Mouse (Mus musculus) cortical plate, adult 2 months (tissue): ENCODE data around the gene Dixdc1. TPM values are rescaled to one million over a fixed set of nuclear protein-coding genes. Genes with fewer than 3 reads are reported as not detected.
A peak's percentile ranks its signal among the peaks of the same experiment; 100 is the strongest.
"Not testable (repeated sequence)": the region's sequence is repeated elsewhere in the genome, so short reads cannot be mapped to it uniquely, and the experiment has no call there.

ENCODE experiments used
- H3K27ac ChIP-seq: fragments of 200-500 bp; 2 replicates; pipeline ENCODE4 v1.5.1; 2012; ENCODE audit warnings: low read length, control low read depth, inconsistent platforms; ENCODE audit not compliant: insufficient read depth
- H3K4me1 ChIP-seq: fragments of 200-500 bp; 2 replicates; pipeline ENCODE4 v1.6.1; 2011; ENCODE audit warnings: low read length; ENCODE audit not compliant: control insufficient read depth, insufficient read depth
- H3K4me3 ChIP-seq: fragments of 200-500 bp; 2 replicates; pipeline ENCODE4 v1.5.1; 2011; ENCODE audit warnings: mild to moderate bottlenecking, low read length, control low read depth; ENCODE audit not compliant: insufficient read depth
- CTCF ChIP-seq: fragments of 200-500 bp; IDR thresholded peaks from 2 replicates; pipeline ENCODE4 v1.5.1; 2011; ENCODE audit warnings: mild to moderate bottlenecking, control low read depth, low read length; ENCODE audit not compliant: insufficient read depth; ENCODE audit errors: extremely low read depth
- POLR2A ChIP-seq: fragments of 200-500 bp; IDR thresholded peaks from 2 replicates; pipeline ENCODE4 v1.6.1; 2011; ENCODE audit warnings: mild to moderate bottlenecking, low read length, control low read depth; ENCODE audit not compliant: insufficient read depth; ENCODE audit errors: extremely low read depth
- polyA plus RNA-seq: library from polyadenylated mRNA; depleted of rRNA; stranded (reverse); fragments of >200 nt; gene quantifications from 2 replicates; pipeline ENCODE4 v1.2.3, GENCODE M21; 2012; rRNA removed

Gene Dixdc1
- polyA plus RNA-seq, 1 experiment: 47.0 TPM

- TF ChIP-seq CTCF (no peak), POLR2A (no peak)
- Histone ChIP-seq H3K4me3 (no peak overlapping the region), H3K4me1 (no peaks in the 10 kb centered on the region), H3K27ac (no peak overlapping the region)
Observed at GRCm38 (mm10) chr9:50632016-50632688, 107.2 kb downstream of the Dixdc1 start.

DNA sequence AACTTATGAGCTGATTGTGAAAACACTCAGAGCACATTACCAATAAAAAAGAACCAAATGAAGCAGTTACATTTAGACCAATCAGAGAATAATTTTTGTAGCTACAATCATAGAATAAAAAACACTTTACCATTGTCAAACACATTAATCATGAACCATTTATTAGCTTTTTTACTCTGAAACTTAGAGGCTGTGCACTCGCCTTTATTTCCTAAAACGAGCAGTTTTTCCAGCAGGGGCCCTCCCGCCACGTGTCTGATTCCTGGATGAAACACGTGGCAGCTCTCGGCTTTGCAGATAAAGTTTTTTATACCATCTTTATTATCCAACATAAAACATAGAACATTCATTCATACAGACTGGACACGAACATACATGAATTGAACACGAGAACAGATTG is 108.4 kb downstream of the Dixdc1 start:
- H3K4me3 ChIP-seq, H3K4me1 ChIP-seq, H3K27ac ChIP-seq: not testable (repeated sequence)

DNA sequence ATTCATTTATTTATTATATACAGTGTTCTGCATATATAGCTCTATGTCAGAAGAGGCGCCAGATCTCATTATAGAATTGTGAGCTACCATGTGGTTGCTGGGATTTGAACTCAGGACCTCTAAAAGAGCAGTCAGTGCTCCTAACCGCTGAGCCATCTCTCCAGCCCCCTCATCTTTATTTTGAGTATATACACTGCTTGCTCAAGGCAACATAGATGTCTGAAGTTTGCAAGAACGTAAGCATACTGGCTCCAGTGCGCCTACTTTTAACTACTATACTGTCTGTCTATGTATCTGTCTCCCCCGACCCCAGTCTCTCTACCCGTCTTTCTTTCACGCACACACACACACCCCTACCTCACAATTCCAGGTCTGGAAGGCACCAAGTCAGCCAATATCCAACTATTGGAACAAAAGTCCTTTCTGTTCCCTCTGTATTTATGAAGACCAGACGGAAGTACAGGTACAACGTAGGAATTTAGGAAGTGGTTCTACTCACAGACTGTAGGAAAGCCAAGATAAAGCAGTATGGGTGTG is 121.5 kb downstream of the Dixdc1 start:
- no peak overlapping the region for H3K27ac ChIP-seq
- peak overlapping the region; percentile 100 for H3K4me3 ChIP-seq
- H3K4me1 ChIP-seq: no peaks in the 10 kb centered on the region
- TF ChIP-seq CTCF: no peak
- no peak for TF ChIP-seq POLR2A

GRCm38 (mm10) chr9:50616766-50617603 is 122.3 kb downstream of the Dixdc1 start, which contains the start of the genes Pih1d2 and Nkapd1:
Gene Pih1d2 (plus strand): TSS chr9:50617321.
Gene Nkapd1 (minus strand): TSS chr9:50617464.
- H3K4me3 ChIP-seq: peak within 1 kb of the TSS; percentile 100
- TF ChIP-seq CTCF: no peak
- TF ChIP-seq POLR2A: peak; percentile 63; the same call in 1 of the 2 replicates
- H3K4me1 ChIP-seq: no peaks in the 10 kb centered on the region
- H3K27ac ChIP-seq: peak within 1 kb of the TSS; percentile 84

DNA sequence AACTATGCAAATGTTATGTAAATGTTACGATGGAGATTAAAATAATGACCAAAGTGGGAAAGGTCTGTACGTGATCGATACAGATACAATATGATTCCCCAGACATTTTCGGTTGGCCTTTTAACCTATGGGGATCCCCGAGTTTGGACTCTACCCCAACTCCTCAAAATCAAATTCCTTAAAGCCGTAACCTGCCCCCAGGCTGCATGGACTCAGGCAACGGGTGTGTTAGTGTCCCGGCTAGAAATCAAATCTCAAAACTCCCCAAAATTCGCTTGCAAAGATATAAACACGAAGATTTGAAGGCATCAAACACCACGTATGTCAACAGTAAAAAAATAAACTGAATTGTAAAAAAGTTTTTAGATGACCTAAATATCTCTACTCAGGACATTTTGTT is 123.2 kb downstream of the Dixdc1 start:
- Histone ChIP-seq H3K4me3 (peak overlapping the region; percentile 100), H3K27ac (peak overlapping the region; percentile 84; the same call in 1 of the 2 replicates), H3K4me1 (no peaks in the 10 kb centered on the region; the same call in 1 of the 2 replicates)
- TF ChIP-seq CTCF (no peak), POLR2A (no peak)

Other genes with a start within 250 kb of the Dixdc1 start
- 0.09 and 0.13 TPM in 2 replicates for gene Plet1, start 245.0 kb downstream of the Dixdc1 start, polyA plus RNA-seq
- 59.7 and 62.6 TPM in 2 replicates for gene Pts, start 210.8 kb downstream of the Dixdc1 start, polyA plus RNA-seq
- gene Il18, start 184.7 kb downstream of the Dixdc1 start, polyA plus RNA-seq: 67.8 and 69.3 TPM in 2 replicates
- gene Bco2, start 184.3 kb downstream of the Dixdc1 start, polyA plus RNA-seq: 4.3 TPM in 2 replicates
- not detected in 2 replicates for gene Tex12, start 178.2 kb downstream of the Dixdc1 start, polyA plus RNA-seq
- 139 and 145 TPM in 2 replicates for gene Sdhd, start 135.7 kb downstream of the Dixdc1 start, polyA plus RNA-seq
- 465 and 504 TPM in 2 replicates for gene Timm8b, start 135.6 kb downstream of the Dixdc1 start, polyA plus RNA-seq
- 4.4 and 4.9 TPM in 2 replicates for gene Pih1d2, start 122.2 kb downstream of the Dixdc1 start, polyA plus RNA-seq
- 14.1 and 14.7 TPM in 2 replicates for gene Nkapd1, start 122.1 kb downstream of the Dixdc1 start, polyA plus RNA-seq
- 49.4 and 49.8 TPM in 2 replicates for gene Dlat, start 79.7 kb downstream of the Dixdc1 start, polyA plus RNA-seq
- gene 2310030G06Rik, start 7.0 kb upstream of the Dixdc1 start, polyA plus RNA-seq: 2.7 and 3.7 TPM in 2 replicates
- 267 and 331 TPM in 2 replicates for gene Cryab, start 11.8 kb upstream of the Dixdc1 start, polyA plus RNA-seq
- 3.8 and 4.9 TPM in 2 replicates for gene Hspb2, start 12.8 kb upstream of the Dixdc1 start, polyA plus RNA-seq
- 6.6 and 7.9 TPM in 2 replicates for gene Fdxacb1, start 28.7 kb upstream of the Dixdc1 start, polyA plus RNA-seq
- 22.2 and 23.7 TPM in 2 replicates for gene Alg9, start 35.5 kb upstream of the Dixdc1 start, polyA plus RNA-seq
- gene 1110032A03Rik, start 36.0 kb upstream of the Dixdc1 start, polyA plus RNA-seq: 101 and 102 TPM in 2 replicates
- gene Ppp2r1b, start 105.8 kb upstream of the Dixdc1 start, polyA plus RNA-seq: 13.2 and 14.9 TPM in 2 replicates